Mouse (Mus musculus): Measurements from ENCODE around the gene Cerkl.

- TF ChIP-seq POLR2A (IDR thresholded peaks at IDR 0.05; ENCODE audit: control insufficient read depth, low read depth, low read length) (no peak), CTCF (IDR thresholded peaks at IDR 0.05; ENCODE audit: control insufficient read depth, insufficient read depth, insufficient replicate concordance, low read depth, low read length) (no peak)
These were observed 939 bp downstream of the Cerkl start for GRCm38 (mm10) chr2:79455646-79456045.
